Mouse (Mus musculus) forelimb bud, embryonic 11.5 days (tissue): ENCODE data around the gene Crls1.

Experiments
- DNase-seq: peaks from one replicate; pipeline ENCODE4 v3.0.0-alpha.2; 2012; ENCODE audit warnings: low read depth, low spot score

The Crls1 gene

GRCm38 (mm10) chr2:132846407-132847358 is at the start of gene Crls1:
Gene Crls1, plus strand, starts transcription at chr2:132846666.
- DNase-seq, result peak; percentile 97

DNA sequence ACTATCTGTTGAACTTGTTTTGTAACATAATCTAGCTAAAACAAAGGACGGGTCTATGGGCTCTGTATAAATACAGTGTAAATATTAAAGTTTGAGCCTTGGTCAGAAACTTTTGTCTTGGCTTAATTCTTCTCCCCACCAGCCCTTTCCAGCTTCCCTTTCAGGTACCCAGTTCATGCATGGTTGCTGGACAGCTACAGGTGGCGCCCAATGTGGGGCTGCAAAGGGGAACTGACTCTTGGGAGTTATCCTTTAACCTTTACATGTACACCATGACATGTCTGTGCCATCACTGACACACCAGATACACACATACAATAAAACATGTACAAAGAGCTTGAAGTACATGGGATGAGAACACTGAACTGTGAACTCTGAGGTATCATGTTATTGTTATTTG is 43.5 kb upstream of the Crls1 start:
- DNase-seq, result no peak

DNA sequence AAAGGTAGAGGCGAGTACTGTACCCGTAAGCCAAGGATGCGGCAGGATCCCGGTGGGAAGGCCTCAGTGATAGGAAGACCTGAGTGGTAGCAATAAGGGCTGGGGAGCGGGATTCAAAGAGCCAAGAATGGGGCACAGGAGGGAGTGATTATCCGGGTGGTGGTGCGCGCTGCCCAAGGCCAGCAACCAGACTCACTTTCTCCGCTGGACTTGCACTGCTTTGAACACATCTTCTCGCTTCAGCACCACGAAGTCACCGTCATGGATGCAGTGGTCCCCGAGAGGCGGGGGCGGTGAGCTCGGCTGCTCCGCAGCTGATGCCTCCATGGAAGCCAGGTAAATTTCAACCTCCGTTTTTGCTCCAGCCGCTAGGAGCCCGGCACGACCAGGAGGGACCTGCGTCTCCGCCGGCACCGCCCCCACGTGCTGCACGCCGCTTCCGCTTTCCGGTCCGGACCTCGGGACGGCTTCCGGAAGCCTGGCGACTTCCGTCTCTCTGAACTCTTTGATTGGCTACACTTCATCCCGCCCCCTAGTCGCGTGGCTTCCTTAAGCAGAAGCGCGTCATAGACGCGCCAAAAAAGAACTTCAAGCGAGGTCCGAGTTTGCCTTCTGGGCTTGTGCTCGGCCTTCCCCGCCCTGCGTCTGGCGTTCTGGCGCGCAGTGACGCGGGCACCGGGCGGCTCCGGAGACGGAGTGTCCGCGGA is 30.7 kb upstream of the Crls1 start, which contains the start of the genes Trmt6 and Mcm8:
TSS of gene Trmt6 (minus strand) at position 448 of the 707 bp plus-strand sequence.
TSS of gene Mcm8 (plus strand) at position 534 of the 707 bp plus-strand sequence.
- peak; percentile 99 for DNase-seq

DNA sequence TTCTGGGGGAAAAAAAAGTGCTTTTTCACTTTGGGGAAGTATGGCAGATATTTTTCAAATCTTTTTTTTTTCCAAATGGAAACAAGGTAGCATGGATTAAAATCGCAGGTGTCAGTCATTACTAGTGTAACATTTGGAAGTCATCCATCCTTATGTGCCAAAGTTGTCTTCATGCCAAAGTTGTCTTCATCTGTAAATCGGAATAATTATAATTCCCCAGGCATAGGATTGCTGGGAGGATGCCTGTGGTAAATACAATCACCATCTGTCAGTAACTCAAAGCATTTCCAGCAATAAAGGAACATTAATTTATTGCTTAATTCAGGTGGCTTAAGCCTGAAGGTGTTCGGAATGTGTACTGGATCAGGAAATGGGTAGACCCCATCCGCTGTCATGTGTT is 5.4 kb upstream of the Crls1 start:
- DNase-seq, result no peak

- DNase-seq, result peak; percentile 3
Measured at GRCm38 (mm10) chr2:132847581-132847980, 1.1 kb downstream of the Crls1 start.

DNA sequence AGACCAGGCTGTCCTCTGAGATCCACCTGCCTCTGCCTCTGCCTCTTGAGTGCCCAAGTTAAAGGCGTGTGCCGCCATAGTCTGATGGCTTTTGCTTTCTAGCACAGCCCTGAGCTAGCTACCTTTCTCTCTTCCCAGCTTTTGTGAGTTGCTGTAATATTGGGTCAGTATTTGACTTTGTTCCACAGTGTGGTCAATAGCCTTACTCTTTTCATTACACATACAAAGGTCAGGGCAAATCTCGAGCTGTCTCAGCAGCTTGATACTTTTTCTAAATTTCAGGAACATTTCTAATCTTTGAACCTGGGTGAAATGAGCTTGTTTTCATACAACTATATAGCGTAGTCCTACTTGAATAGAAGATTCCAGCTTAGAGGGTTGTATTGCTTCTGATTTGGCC is 1.9 kb downstream of the Crls1 start:
- no peak for DNase-seq

- DNase-seq, result no peak
Measured at GRCm38 (mm10) chr2:132849141-132849540, 2.7 kb downstream of the Crls1 start.

- DNase-seq, result no peak
Measured at GRCm38 (mm10) chr2:132853051-132853450, 6.6 kb downstream of the Crls1 start.

- no peak for DNase-seq
Measured at GRCm38 (mm10) chr2:132856333-132856732, 9.9 kb downstream of the Crls1 start.

- DNase-seq, result no peak
Measured at GRCm38 (mm10) chr2:132860435-132860834, 14.0 kb downstream of the Crls1 start.

GRCm38 (mm10) chr2:132861456-132861855 is 15.0 kb downstream of the Crls1 start:
- no peak for DNase-seq

- no peak for DNase-seq
Measured at GRCm38 (mm10) chr2:132863325-132863724, 16.9 kb downstream of the Crls1 start.

DNA sequence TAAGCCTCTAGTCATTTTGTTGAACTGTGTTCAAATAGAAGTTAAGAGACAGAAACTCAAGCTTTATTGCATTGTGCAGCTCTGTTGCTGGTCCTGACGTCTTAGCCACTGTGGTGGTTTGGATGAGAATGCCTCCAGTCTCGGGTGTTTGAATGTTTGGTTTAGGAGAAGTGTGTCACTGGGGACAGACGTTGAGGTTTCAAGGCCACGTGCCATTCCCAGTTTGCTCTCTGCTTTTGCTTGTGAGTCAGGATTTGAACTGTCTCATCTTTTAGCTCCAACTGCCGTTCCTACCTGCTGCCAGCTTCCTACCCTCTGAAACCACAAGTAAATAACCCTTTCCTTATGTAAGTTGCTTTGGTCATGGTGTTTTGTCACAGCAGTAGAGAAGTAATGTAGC is 21.1 kb downstream of the Crls1 start:
- no peak for DNase-seq

- DNase-seq, result no peak
Measured at GRCm38 (mm10) chr2:132869682-132870081, 23.2 kb downstream of the Crls1 start.

GRCm38 (mm10) chr2:132870286-132870685 is 23.8 kb downstream of the Crls1 start:
- DNase-seq, result no peak

- DNase-seq, result no peak
Measured at GRCm38 (mm10) chr2:132871663-132872062, 25.2 kb downstream of the Crls1 start.

GRCm38 (mm10) chr2:132873657-132874326 is 27.3 kb downstream of the Crls1 start:
- DNase-seq, result no peak

DNA sequence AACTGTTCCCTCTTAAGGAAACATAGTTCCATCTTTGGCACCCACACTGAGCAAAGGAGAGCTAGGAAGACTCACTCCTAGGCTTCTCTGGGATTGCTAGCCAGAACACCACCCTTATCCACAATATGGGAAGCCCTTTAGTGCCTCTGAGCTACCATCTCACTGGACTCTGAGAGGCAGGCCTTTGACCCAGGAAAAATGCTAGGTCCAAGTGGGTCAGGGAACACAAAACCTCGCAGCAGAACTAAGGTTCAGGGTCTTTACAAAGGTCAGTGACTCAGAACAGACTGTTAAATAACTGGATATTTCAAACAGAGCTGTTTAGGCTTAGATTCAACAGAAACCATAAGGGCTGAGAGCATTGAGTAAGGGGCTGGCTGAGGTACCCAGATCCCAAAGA is 30.5 kb downstream of the Crls1 start:
- no peak for DNase-seq

DNA sequence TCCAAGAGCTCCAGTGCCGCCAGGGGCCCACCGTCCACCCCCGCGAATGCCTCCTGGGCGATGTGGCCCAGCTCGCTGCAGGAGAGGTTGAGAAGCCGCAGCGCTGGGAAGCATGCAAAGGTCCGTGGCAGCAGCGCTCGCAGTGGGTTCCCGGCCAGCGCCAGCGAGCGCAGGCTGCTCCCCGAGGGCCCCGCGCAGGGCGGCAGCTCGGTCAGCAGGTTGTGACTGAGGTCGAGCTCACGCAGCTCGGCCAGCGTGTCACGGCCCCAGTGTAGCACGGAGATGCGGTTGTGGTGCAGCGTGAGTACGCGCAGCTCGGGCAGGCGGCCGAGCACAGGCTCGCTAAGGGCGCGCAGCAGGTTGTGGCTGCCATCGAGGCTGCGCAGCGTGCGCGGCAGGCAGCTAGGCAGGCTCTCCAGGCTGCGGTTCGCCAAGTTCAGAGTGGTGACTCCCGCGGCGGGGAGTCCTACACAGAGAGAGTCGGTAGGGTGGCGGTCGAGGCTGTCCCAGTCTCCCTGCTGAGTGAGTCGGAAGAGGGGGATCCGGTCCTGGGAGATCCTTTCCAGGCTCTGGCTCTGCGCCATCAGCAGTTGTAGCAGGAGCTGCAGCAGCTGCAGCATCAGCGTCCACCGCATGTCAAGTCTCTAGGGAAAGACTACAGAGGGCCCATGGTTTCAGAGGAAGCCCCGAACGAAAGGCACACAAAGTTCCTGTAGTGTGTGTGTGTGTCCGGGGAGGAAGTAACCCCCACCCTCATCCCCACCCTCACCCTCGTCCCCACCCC is 33.0 kb downstream of the Crls1 start:
- DNase-seq, result peak; percentile 38

- DNase-seq, result peak; percentile 34
Measured at GRCm38 (mm10) chr2:132880844-132881645, 34.6 kb downstream of the Crls1 start, which contains the start of gene Lrrn4. Gene Lrrn4, minus strand, starts transcription at chr2:132880891.
